Comparison of ENCODE assay signal across 13 mouse cellular contexts in genomic region chr14:48673541-48673940, GRCm38 (mm10). TPM values are rescaled to one million over a fixed set of nuclear protein-coding genes. Genes with fewer than 3 reads are reported as not detected.
A peak's percentile ranks its signal among the peaks of the same experiment; 100 is the strongest.
DNase-seq lines count a peak whose midpoint lies in the region; ATAC-seq and TF ChIP-seq lines count a peak whose summit lies in the region.
"Had no signal": no experiment of that assay in that cellular context is flagged by ENCODE, and none has a peak within 500 bp of the region (broad histone marks: within the 10 kb centered on the region; RNA-seq: fewer than 3 reads in every experiment).

Gene Otx2, minus strand, starts transcription at chr14:48673819.

- H3K36me3 ChIP-seq in kidney, embryonic 16.5 days (ENCODE audit: insufficient read depth, low read length), result no peaks in the 10 kb centered on the region
- H3K36me3 ChIP-seq in hindbrain, embryonic 12.5 days, result no peaks in the 10 kb centered on the region
- no peaks in the 10 kb centered on the region for H3K36me3 ChIP-seq in midbrain, postnatal 0 days (ENCODE audit: insufficient read depth, low read length)
- H3K36me3 ChIP-seq: neural tube, embryonic 13.5 days had no signal

- WGBS in kidney, embryonic 16.5 days, result under 1% methylated on average over 27 of the region's 27 CpGs
- 0% methylated on average over 27 of the region's 27 CpGs for whole genome bisulfite sequencing in hindbrain, embryonic 12.5 days
- under 1% methylated on average over 27 of the region's 27 CpGs for WGBS in midbrain, postnatal 0 days

- H3K4me2 ChIP-seq in kidney, embryonic 16.5 days (replicated peaks; ENCODE audit: low read depth, low read length), result no peak within 1 kb of the TSS
- peak within 1 kb of the TSS; percentile 21 for H3K4me2 ChIP-seq in hindbrain, embryonic 12.5 days (replicated peaks)
- peak within 1 kb of the TSS; percentile 73 for H3K4me2 ChIP-seq in midbrain, postnatal 0 days (ENCODE audit: low read depth, low read length, poor library complexity, severe bottlenecking)
- H3K4me2 ChIP-seq: neural tube, embryonic 13.5 days had no signal

- no peak within 1 kb of the TSS for H3K9ac ChIP-seq in kidney, embryonic 16.5 days (replicated peaks; ENCODE audit: low read length)
- H3K9ac ChIP-seq in hindbrain, embryonic 12.5 days, result no peak within 1 kb of the TSS
- H3K9ac ChIP-seq in midbrain, postnatal 0 days (replicated peaks; ENCODE audit: low read length, poor library complexity, severe bottlenecking), result peak within 1 kb of the TSS; percentile 69
- H3K9ac ChIP-seq: neural tube, embryonic 13.5 days had no signal

- peaks cover 95% of the 10 kb centered on the region for H3K27me3 ChIP-seq in kidney, embryonic 16.5 days (ENCODE audit: insufficient read depth, low read length)
- H3K27me3 ChIP-seq in hindbrain, embryonic 12.5 days, result peaks cover 93% of the 10 kb centered on the region
- H3K27me3 ChIP-seq in midbrain, postnatal 0 days (ENCODE audit: insufficient read depth, low read length), result peaks cover 10% of the 10 kb centered on the region; the same call in 1 of the 2 replicates

- DNase-seq in kidney, adult 18-20 months, result no peak
- peak; percentile 50 for DNase-seq in embryo, embryonic 10.5 days (ENCODE audit: low spot score)
- no peak for DNase-seq in midbrain, postnatal 0 days (ENCODE audit: low spot score)
- no peak for DNase-seq in left cerebral cortex, postnatal 25 days (ENCODE audit: low spot score in 2 of 2)
- DNase-seq in thymus, adult 18-20 months, result no peak
- DNase-seq in layer of hippocampus, adult 8-10 months (ENCODE audit: low spot score in 2 of 2), result no peak
- DNase-seq: kidney, postnatal 10 days; lung, adult 18-20 months had no signal

- H3K27ac ChIP-seq in kidney, embryonic 16.5 days (ENCODE audit: low read length), result no peak within 1 kb of the TSS
- no peak within 1 kb of the TSS for H3K27ac ChIP-seq in hindbrain, embryonic 12.5 days
- H3K27ac ChIP-seq in midbrain, postnatal 0 days (ENCODE audit: low read depth, low read length), result peak within 1 kb of the TSS; percentile 71
- H3K27ac ChIP-seq: neural tube, embryonic 13.5 days had no signal

- no peak for ATAC-seq in kidney, embryonic 16.5 days (ENCODE audit: low FRiP score, low TSS enrichment)
- ATAC-seq in hindbrain, embryonic 12.5 days (ENCODE audit: low FRiP score), result 0 out of 2 replicates have a peak, but pooled peaks have one; percentile 22
- 0 out of 2 replicates have a peak, but pooled peaks have one; percentile 21 for ATAC-seq in midbrain, postnatal 0 days (ENCODE audit: low FRiP score)

- peak within 1 kb of the TSS; percentile 6; the same call in 1 of the 2 replicates for H3K4me3 ChIP-seq in kidney, embryonic 16.5 days (ENCODE audit: low read length)
- H3K4me3 ChIP-seq in hindbrain, embryonic 12.5 days, result peak within 1 kb of the TSS; percentile 13; the same call in 1 of the 2 replicates
- H3K4me3 ChIP-seq in midbrain, postnatal 0 days (ENCODE audit: low read depth, low read length), result peak within 1 kb of the TSS; percentile 43
- H3K4me3 ChIP-seq: neural tube, embryonic 13.5 days had no signal

- intact Hi-C loops in left cerebral cortex, postnatal 25 days (cut with DNase I), result loop anchor here (5.0 kb wide), 1 partner anchor 34 kb away; no protein-coding TSS in a partner anchor

- no peaks in the 10 kb centered on the region for H3K4me1 ChIP-seq in kidney, embryonic 16.5 days (ENCODE audit: insufficient read depth, low read length)
- H3K4me1 ChIP-seq in hindbrain, embryonic 12.5 days, result 0 out of 2 replicates have a peak, but pooled peaks cover 3% of the 10 kb centered on the region
- 0 out of 2 replicates have a peak, but pooled peaks cover 2% of the 10 kb centered on the region for H3K4me1 ChIP-seq in midbrain, postnatal 0 days (ENCODE audit: insufficient read depth, low read length)

- no peaks in the 10 kb centered on the region for H3K9me3 ChIP-seq in kidney, embryonic 16.5 days (ENCODE audit: low read length)
- H3K9me3 ChIP-seq in hindbrain, embryonic 12.5 days (replicated peaks), result no peaks in the 10 kb centered on the region
- H3K9me3 ChIP-seq in midbrain, postnatal 0 days (ENCODE audit: low read length), result no peaks in the 10 kb centered on the region
- H3K9me3 ChIP-seq: neural tube, embryonic 13.5 days had no signal

- no peak for TF ChIP-seq CTCF in midbrain, postnatal 0 days (IDR thresholded peaks at IDR 0.05)

RNA-seq across cellular contexts. Expression of gene Otx2, which starts in this region (rescaled TPM):
- polyA plus RNA-seq in kidney, embryonic 16.5 days (2015; fragmentation: Nextera tagmentation; extraction: Ambion mirVana), result not detected in 2 replicates
- 15.8 and 20.3 TPM in 2 replicates for polyA plus RNA-seq in hindbrain, embryonic 12.5 days (2016; fragmentation: Nextera tagmentation; extraction: Ambion mirVana)
- total RNA-seq in midbrain, postnatal 0 days (2014; rRNA removed), result 90.3 and 93.2 TPM in 2 replicates
- 61.2 and 62.0 TPM in 2 replicates for polyA plus RNA-seq in midbrain, postnatal 0 days (2015; fragmentation: Nextera tagmentation; extraction: Ambion mirVana)
- total RNA-seq in left cerebral cortex, postnatal 25 days (2021), result under 1 TPM; 0.64 to 0.80 TPM
- 1 to 10 TPM in 3 of 4 experiments, under 1 TPM in 1; 0.63 to 1.6 (median 1.2) TPM for total RNA-seq in layer of hippocampus, adult 8-10 months (2022)
- total RNA-seq: gastrocnemius, adult 18-20 months; MEL had no signal
- polyA plus RNA-seq: neural tube, embryonic 13.5 days had no signal

Comparison
In these comparisons a context has a peak if more than half of its experiments do, and no peak if none do; other contexts are left out.
1. RNA of gene Otx2 (total RNA-seq): 90.3 to 93.2 TPM in midbrain, postnatal 0 days; 0.63 to 1.6 TPM in layer of hippocampus, adult 8-10 months and 0.64 to 0.80 TPM in left cerebral cortex, postnatal 25 days; every median in the first group is over 10 times any median in the second.
2. RNA of gene Otx2 (polyA plus RNA-seq): 61.2 to 62.0 TPM in midbrain, postnatal 0 days and 15.8 to 20.3 TPM in hindbrain, embryonic 12.5 days; not detected in kidney, embryonic 16.5 days; every median in the first group is over 10 times any median in the second.
3. Peak in every context shown above with its lines, with median percentiles within 50 percentile points of each other: H3K4me3 ChIP-seq.